Mouse (Mus musculus) CD8-positive naive resting alpha-beta T cell, adult 57 days (primary cell): ENCODE results near the gene Slc17a2. TPM values are rescaled to one million over a fixed set of nuclear protein-coding genes. Genes with fewer than 3 reads are reported as not detected.

Source experiments
- total RNA-seq: library from RNA; stranded (reverse); gene quantifications from one replicate; pipeline ENCODE4 v1.2.4, GENCODE M21; 2023

Slc17a2 gene
- not detected for total RNA-seq

GRCm38 (mm10) chr13:23806422-23807052 lies at the start of gene Slc17a2:
Gene Slc17a2 (plus strand): TSS chr13:23806993.

GRCm38 (mm10) chr13:23760972-23761864 lies 45.6 kb upstream of the Slc17a2 start, which contains the start of gene Hist1h4a:
Gene Hist1h4a (minus strand): TSS chr13:23761230.

GRCm38 (mm10) chr13:23761871-23762821 lies 44.6 kb upstream of the Slc17a2 start, which contains the start of gene Hist1h3a:
Gene Hist1h3a (minus strand): TSS chr13:23762386.

GRCm38 (mm10) chr13:23763586-23764323 lies 43.0 kb upstream of the Slc17a2 start, which contains the start of gene Hist1h1a:
Gene Hist1h1a (plus strand): TSS chr13:23763666.

GRCm38 (mm10) chr13:23769613-23770012 lies 37.2 kb upstream of the Slc17a2 start, which contains the start of gene Trim38:
Gene Trim38 (plus strand): TSS chr13:23769913.

GRCm38 (mm10) chr13:23839308-23839707 lies 32.5 kb downstream of the Slc17a2 start, which contains the start of gene Slc17a3:
Gene Slc17a3 (plus strand): TSS chr13:23839434.

GRCm38 (mm10) chr13:23867405-23867804 lies 60.6 kb downstream of the Slc17a2 start, which contains the start of gene Slc17a1:
Gene Slc17a1 (plus strand): TSS chr13:23867750.

Other genes with a start within 250 kb of the Slc17a2 start
- gene Hist1h3e, start 244.6 kb upstream of the Slc17a2 start, total RNA-seq, result 113 TPM
- 10.3 TPM for gene Hist1h2ae, start 235.8 kb upstream of the Slc17a2 start, total RNA-seq
- gene Hist1h2bg, start 235.6 kb upstream of the Slc17a2 start, total RNA-seq, result 137 TPM
- 88.7 TPM for gene Hist1h2bf, start 232.8 kb upstream of the Slc17a2 start, total RNA-seq
- gene Hist1h2ad, start 232.6 kb upstream of the Slc17a2 start, total RNA-seq, result 2.5 TPM
- 2.8 TPM for gene Hist1h3d, start 231.2 kb upstream of the Slc17a2 start, total RNA-seq
- 122 TPM for gene Hist1h4d, start 225.4 kb upstream of the Slc17a2 start, total RNA-seq
- 14.7 TPM for gene Hist1h2be, start 185.9 kb upstream of the Slc17a2 start, total RNA-seq
- 187 TPM for gene Hist1h1e, start 184.4 kb upstream of the Slc17a2 start, total RNA-seq
- gene Hist1h2ac, start 123.0 kb upstream of the Slc17a2 start, total RNA-seq, result 6.8 TPM
- 7.9 TPM for gene Hist1h2bc, start 122.8 kb upstream of the Slc17a2 start, total RNA-seq
- gene Hist1h1t, start 111.2 kb upstream of the Slc17a2 start, total RNA-seq, result not detected
- 147 TPM for gene Hist1h4c, start 108.5 kb upstream of the Slc17a2 start, total RNA-seq
- 2.7 TPM for gene Hfe, start 96.1 kb upstream of the Slc17a2 start, total RNA-seq
- 839 TPM for gene Hist1h1c, start 68.2 kb upstream of the Slc17a2 start, total RNA-seq
- gene Hist1h3c, start 61.4 kb upstream of the Slc17a2 start, total RNA-seq, result 4.1 TPM
- 15.1 TPM for gene Hist1h2bb, start 60.3 kb upstream of the Slc17a2 start, total RNA-seq
- gene Hist1h2ab, start 55.9 kb upstream of the Slc17a2 start, total RNA-seq, result 16.9 TPM
- 17.1 TPM for gene Hist1h3b, start 54.7 kb upstream of the Slc17a2 start, total RNA-seq
- gene Hist1h4b, start 50.0 kb upstream of the Slc17a2 start, total RNA-seq, result 49.5 TPM
- gene Hist1h4a, start 45.8 kb upstream of the Slc17a2 start, total RNA-seq, result 122 TPM
- 170 TPM for gene Hist1h3a, start 44.6 kb upstream of the Slc17a2 start, total RNA-seq
- gene Hist1h1a, start 43.3 kb upstream of the Slc17a2 start, total RNA-seq, result 23.5 TPM
- not detected for gene Trim38, start 37.1 kb upstream of the Slc17a2 start, total RNA-seq
- not detected for gene Slc17a3, start 32.4 kb downstream of the Slc17a2 start, total RNA-seq
- not detected for gene Slc17a1, start 60.8 kb downstream of the Slc17a2 start, total RNA-seq
- gene Slc17a4, start 108.0 kb downstream of the Slc17a2 start, total RNA-seq, result not detected
- gene Hist1h2ba, start 127.2 kb downstream of the Slc17a2 start, total RNA-seq, result not detected
- gene Hist1h2aa, start 127.5 kb downstream of the Slc17a2 start, total RNA-seq, result not detected
- not detected for gene Scgn, start 184.2 kb downstream of the Slc17a2 start, total RNA-seq